Mouse (Mus musculus) urinary bladder, postnatal 0 days (tissue): ENCODE results near the gene H3f3a. TPM values are rescaled to one million over a fixed set of nuclear protein-coding genes. Genes with fewer than 3 reads are reported as not detected.

Experiments used
- polyA plus RNA-seq: library from polyadenylated mRNA; unstranded; fragments of >200 nt; fragmentation: Nextera tagmentation; extraction: Ambion mirVana; gene quantifications from 2 replicates; pipeline ENCODE4 v1.2.1, GENCODE M21; 2015

The H3f3a gene
- polyA plus RNA-seq: 1,358 and 1,510 TPM in 2 replicates

GRCm38 (mm10) chr1:180813885-180814740 is at the start of gene H3f3a:
Gene H3f3a, minus strand, starts transcription at chr1:180813943.

GRCm38 (mm10) chr1:180850316-180851270 is 36.9 kb upstream of the H3f3a start, which contains the start of gene Sde2:
Gene Sde2, plus strand, starts transcription at chr1:180851127.

Other genes with a start within 250 kb of the H3f3a start
- 31.9 and 32.3 TPM in 2 replicates for gene Parp1, start 245.0 kb downstream of the H3f3a start, polyA plus RNA-seq
- gene Lin9, start 172.8 kb downstream of the H3f3a start, polyA plus RNA-seq: 3.7 and 4.3 TPM in 2 replicates
- 0.11 TPM in 1 of 2 replicates, not detected in the other for gene Mixl1, start 116.9 kb downstream of the H3f3a start, polyA plus RNA-seq
- gene Acbd3, start 87.9 kb downstream of the H3f3a start, polyA plus RNA-seq: 20.0 and 23.1 TPM in 2 replicates
- 18.6 and 19.4 TPM in 2 replicates for gene Sde2, start 37.2 kb upstream of the H3f3a start, polyA plus RNA-seq
- 0.22 and 0.23 TPM in 2 replicates for gene Lefty2, start 79.2 kb upstream of the H3f3a start, polyA plus RNA-seq
- 49.6 and 51.7 TPM in 2 replicates for gene Pycr2, start 90.3 kb upstream of the H3f3a start, polyA plus RNA-seq
- gene Lefty1, start 121.1 kb upstream of the H3f3a start, polyA plus RNA-seq: 5.5 and 7.8 TPM in 2 replicates
- gene Tmem63a, start 128.4 kb upstream of the H3f3a start, polyA plus RNA-seq: 29.7 and 31.1 TPM in 2 replicates
- 15.2 and 17.4 TPM in 2 replicates for gene Ephx1, start 207.0 kb upstream of the H3f3a start, polyA plus RNA-seq
- 0.30 and 0.37 TPM in 2 replicates for gene 9130409I23Rik, start 237.3 kb upstream of the H3f3a start, polyA plus RNA-seq